Mouse (Mus musculus) bone marrow macrophage, adult 2 months (primary cell): ENCODE measurements around the gene Spdye4a. TPM values are rescaled to one million over a fixed set of nuclear protein-coding genes. Genes with fewer than 3 reads are reported as not detected.
"Not testable (repeated sequence)": the region's sequence is repeated elsewhere in the genome, so short reads cannot be mapped to it uniquely, and the experiment has no call there.

Experiments used
- H3K27ac ChIP-seq: 2 replicates; pipeline ENCODE4 v1.5.1; 2012; ENCODE audit warnings: low read depth, low read length; ENCODE audit not compliant: insufficient read depth
- H3K4me1 ChIP-seq: 2 replicates; pipeline ENCODE4 v1.6.1; 2012; ENCODE audit warnings: low read length; ENCODE audit not compliant: control insufficient read depth, insufficient read depth
- H3K4me3 ChIP-seq: 2 replicates; pipeline ENCODE4 v1.5.1; 2012; ENCODE audit warnings: mild to moderate bottlenecking, low read length, moderate library complexity; ENCODE audit not compliant: insufficient read depth
- CTCF ChIP-seq: IDR thresholded peaks from 2 replicates; pipeline ENCODE4 v1.5.1; 2012; ENCODE audit warnings: low read depth, mild to moderate bottlenecking, low read length, moderate library complexity
- POLR2A ChIP-seq: IDR thresholded peaks from 2 replicates; pipeline ENCODE4 v1.6.1; 2012; ENCODE audit warnings: mild to moderate bottlenecking, low read depth, low read length, borderline replicate concordance
- polyA plus RNA-seq: library from polyadenylated mRNA; stranded (reverse); fragments of >200 nt; gene quantifications from 2 replicates; pipeline ENCODE4 v1.2.4, GENCODE M21; 2012; ENCODE audit not compliant: missing spikeins, insufficient read depth, insufficient read length

The Spdye4a gene
- polyA plus RNA-seq, 1 experiment, result not detected

GRCm38 (mm10) chr5:143236036-143236435 is 9.3 kb upstream of the Spdye4a start:
- H3K4me1 ChIP-seq, result peaks cover 9% of the 10 kb centered on the region
- TF ChIP-seq CTCF (no peak), POLR2A (no peak)
- peak overlapping the region; percentile 81 for H3K4me3 ChIP-seq
- H3K27ac ChIP-seq, result no peak overlapping the region

- TF ChIP-seq POLR2A (no peak), CTCF (no peak)
- H3K4me3 ChIP-seq, result peak within 1 kb of the TSS; percentile 81
- H3K27ac ChIP-seq, result peak within 1 kb of the TSS; percentile 76
- peaks cover 9% of the 10 kb centered on the region for H3K4me1 ChIP-seq
Observed at GRCm38 (mm10) chr5:143235028-143235693, 8.5 kb upstream of the Spdye4a start, which contains the start of gene Zfp12. Zfp12 (plus strand) TSS chr5:143235163.

GRCm38 (mm10) chr5:143222287-143222686 is 4.4 kb downstream of the Spdye4a start:
- TF ChIP-seq POLR2A, result no peak
- no peak for TF ChIP-seq CTCF
- Histone ChIP-seq H3K27ac (no peak overlapping the region), H3K4me3 (no peak overlapping the region), H3K4me1 (no peaks in the 10 kb centered on the region)

GRCm38 (mm10) chr5:143220996-143221395 is 5.7 kb downstream of the Spdye4a start:
- no peak for TF ChIP-seq CTCF
- TF ChIP-seq POLR2A, result no peak
- no peak overlapping the region for H3K27ac ChIP-seq
- no peaks in the 10 kb centered on the region for H3K4me1 ChIP-seq
- H3K4me3 ChIP-seq, result no peak overlapping the region

GRCm38 (mm10) chr5:143213832-143214231 is 12.9 kb downstream of the Spdye4a start:
- Histone ChIP-seq H3K4me3 (no peak overlapping the region), H3K27ac (no peak overlapping the region), H3K4me1 (no peaks in the 10 kb centered on the region)
- TF ChIP-seq POLR2A (no peak), CTCF (no peak)

GRCm38 (mm10) chr5:143205015-143205414 is 21.7 kb downstream of the Spdye4a start:
- TF ChIP-seq POLR2A (no peak), CTCF (no peak)
- no peak overlapping the region for H3K27ac ChIP-seq
- H3K4me3 ChIP-seq, result no peak overlapping the region
- H3K4me1 ChIP-seq, result no peaks in the 10 kb centered on the region

GRCm38 (mm10) chr5:143196506-143196905 is 30.2 kb downstream of the Spdye4a start:
- 0 out of 2 replicates have a peak, but pooled peaks cover 3% of the 10 kb centered on the region for H3K4me1 ChIP-seq
- TF ChIP-seq CTCF (no peak), POLR2A (no peak)
- H3K27ac ChIP-seq, result no peak overlapping the region
- H3K4me3 ChIP-seq, result no peak overlapping the region

- Histone ChIP-seq H3K4me3 (no peak overlapping the region), H3K27ac (no peak overlapping the region), H3K4me1 (0 out of 2 replicates have a peak, but pooled peaks cover 3% of the 10 kb centered on the region)
- TF ChIP-seq POLR2A (no peak), CTCF (no peak)
Observed at GRCm38 (mm10) chr5:143195166-143195565, 31.5 kb downstream of the Spdye4a start.

GRCm38 (mm10) chr5:143194747-143195146 is 31.9 kb downstream of the Spdye4a start:
- not testable (repeated sequence) for H3K4me3 ChIP-seq, H3K4me1 ChIP-seq, H3K27ac ChIP-seq

- Histone ChIP-seq H3K4me1 (0 out of 2 replicates have a peak, but pooled peaks cover 3% of the 10 kb centered on the region), H3K4me3 (no peak overlapping the region), H3K27ac (no peak overlapping the region)
- no peak for TF ChIP-seq CTCF
- TF ChIP-seq POLR2A, result no peak
Observed at GRCm38 (mm10) chr5:143192806-143193205, 33.9 kb downstream of the Spdye4a start.

- H3K4me3 ChIP-seq, H3K4me1 ChIP-seq, H3K27ac ChIP-seq: not testable (repeated sequence)
Observed at GRCm38 (mm10) chr5:143188014-143188413, 38.7 kb downstream of the Spdye4a start.
